Mouse (Mus musculus): ENCODE measurements around the gene Slc37a3.

- TF ChIP-seq CTCF (IDR thresholded peaks at IDR 0.05; ENCODE audit: extremely low read depth, insufficient read depth, low read length) = no peak
- TF ChIP-seq POLR2A (IDR thresholded peaks at IDR 0.05; ENCODE audit: extremely low read depth, insufficient read depth, low read length) = no peak
Observed at GRCm38 (mm10) chr6:39381125-39381880, 3.8 kb upstream of the Slc37a3 start, which contains the start of gene Rab19.
